Mouse (Mus musculus) kidney, adult 2 months (tissue): Measurements from ENCODE around the gene Ilf2.

ENCODE experiments used
- CTCF ChIP-seq: fragments of 200-500 bp; conservative IDR thresholded peaks from 2 replicates; pipeline ENCODE4 v1.5.1; 2011; ENCODE audit warnings: low read depth, mild to moderate bottlenecking, control low read depth, low read length, moderate library complexity, mixed read lengths; ENCODE audit not compliant: insufficient read depth, insufficient read length
- POLR2A ChIP-seq: fragments of 200-500 bp; IDR thresholded peaks from one replicate; pipeline ENCODE4 v1.6.1; 2011; ENCODE audit warnings: low read depth, low read length, control low read depth

GRCm38 (mm10) chr3:90454931-90455330 lies 21.0 kb upstream of the Ilf2 start:
- TF ChIP-seq CTCF (no peak), POLR2A (no peak)
